Comparison of ENCODE assay signal across 8 mouse cellular contexts in the genomic region with DNA sequence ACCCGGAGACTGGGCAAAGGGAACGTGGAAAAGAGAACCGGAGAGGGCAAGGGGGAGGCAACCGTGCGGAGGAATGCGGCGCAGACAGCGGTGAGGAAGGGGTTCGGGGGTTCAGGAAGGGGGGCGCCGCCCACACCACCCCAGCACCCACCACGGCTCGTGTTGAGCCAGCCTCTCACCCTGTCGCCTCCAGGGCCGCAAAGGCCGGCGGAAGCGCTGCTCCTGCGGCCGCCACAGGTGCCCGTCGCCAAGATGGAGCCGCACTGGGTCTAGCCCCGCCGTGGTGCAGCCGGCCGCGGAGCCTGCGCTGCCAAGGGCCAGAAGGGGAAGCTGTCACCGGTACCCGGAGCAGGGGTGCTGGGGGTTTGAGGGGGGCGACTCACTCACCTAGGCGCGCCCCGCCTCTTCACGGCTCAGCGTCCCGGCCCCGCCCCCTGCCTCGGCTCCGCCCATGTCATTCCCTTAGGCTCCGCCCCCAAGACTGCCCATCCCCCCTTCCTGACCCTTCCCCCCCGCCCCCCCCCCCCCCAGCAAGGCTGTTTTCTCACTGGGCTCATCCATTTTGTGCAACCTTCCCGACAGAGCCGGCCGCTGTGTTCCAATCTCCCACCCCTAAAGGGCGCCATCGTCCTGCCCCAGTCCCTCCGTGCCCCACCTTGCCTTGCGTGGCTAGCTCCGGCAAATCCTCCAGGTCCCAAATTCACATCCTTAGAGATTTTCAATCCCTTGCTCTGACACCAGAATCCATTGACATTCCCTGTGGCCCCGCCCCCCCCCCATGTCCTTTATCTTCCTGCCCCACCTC. TPM values are rescaled to one million over a fixed set of nuclear protein-coding genes. Genes with fewer than 3 reads are reported as not detected.
A peak's percentile ranks its signal among the peaks of the same experiment; 100 is the strongest.
DNase-seq lines count a peak whose midpoint lies in the region; ATAC-seq and TF ChIP-seq lines count a peak whose summit lies in the region.

A gene (minus strand): TSS at position 423 of the 805 bp plus-strand sequence.

- 3% methylated on average over 49 of the region's 52 CpGs for WGBS in embryonic facial prominence, embryonic 10.5 days
- 5% methylated on average over 47 of the region's 52 CpGs for WGBS in hindbrain, embryonic 13.5 days
- WGBS in midbrain, postnatal 0 days = 3% methylated on average over 25 of the region's 52 CpGs

- H3K27me3 ChIP-seq in embryonic facial prominence, embryonic 10.5 days (replicated peaks; ENCODE audit: low read depth, poor library complexity, severe bottlenecking) = peaks cover 58% of the 10 kb centered on the region
- peaks cover 17% of the 10 kb centered on the region; the same call in 1 of the 2 replicates for H3K27me3 ChIP-seq in hindbrain, embryonic 13.5 days
- no peaks in the 10 kb centered on the region for H3K27me3 ChIP-seq in midbrain, postnatal 0 days (ENCODE audit: insufficient read depth, low read length)

- peak; percentile 11; the same call in 1 of the 2 replicates for TF ChIP-seq CTCF in midbrain, postnatal 0 days (IDR thresholded peaks at IDR 0.05)

- peak; percentile 38; the same call in 1 of the 2 replicates for ATAC-seq in frontal cortex, adult (ENCODE audit: low TSS enrichment)
- ATAC-seq in hindbrain, embryonic 13.5 days (ENCODE audit: low FRiP score) = peak; percentile 70
- ATAC-seq in midbrain, postnatal 0 days (ENCODE audit: low FRiP score) = peak; percentile 74

- peak within 1 kb of the TSS; percentile 77 for H3K4me2 ChIP-seq in hindbrain, embryonic 13.5 days
- H3K4me2 ChIP-seq in midbrain, postnatal 0 days (ENCODE audit: low read depth, low read length, poor library complexity, severe bottlenecking) = peak within 1 kb of the TSS; percentile 66

- H3K4me3 ChIP-seq in embryonic facial prominence, embryonic 10.5 days = peak within 1 kb of the TSS; percentile 87
- H3K4me3 ChIP-seq in hindbrain, embryonic 13.5 days = peak within 1 kb of the TSS; percentile 82
- peak within 1 kb of the TSS; percentile 53 for H3K4me3 ChIP-seq in midbrain, postnatal 0 days (ENCODE audit: low read depth, low read length)

- H3K36me3 ChIP-seq in embryonic facial prominence, embryonic 10.5 days (replicated peaks) = no peaks in the 10 kb centered on the region
- no peaks in the 10 kb centered on the region for H3K36me3 ChIP-seq in hindbrain, embryonic 13.5 days
- H3K36me3 ChIP-seq in midbrain, postnatal 0 days (ENCODE audit: insufficient read depth, low read length) = no peaks in the 10 kb centered on the region

- peaks cover 22% of the 10 kb centered on the region for H3K4me1 ChIP-seq in embryonic facial prominence, embryonic 10.5 days
- H3K4me1 ChIP-seq in hindbrain, embryonic 13.5 days (replicated peaks) = peaks cover 23% of the 10 kb centered on the region
- peaks cover 12% of the 10 kb centered on the region for H3K4me1 ChIP-seq in midbrain, postnatal 0 days (ENCODE audit: insufficient read depth, low read length)

- H3K27ac ChIP-seq in embryonic facial prominence, embryonic 10.5 days (replicated peaks) = peak within 1 kb of the TSS; percentile 65
- H3K27ac ChIP-seq in hindbrain, embryonic 13.5 days = peak within 1 kb of the TSS; percentile 85
- peak within 1 kb of the TSS; percentile 84 for H3K27ac ChIP-seq in midbrain, postnatal 0 days (ENCODE audit: low read depth, low read length)

- DNase-seq in frontal cortex, postnatal 25 days (ENCODE audit: low spot score in 2 of 2) = no peak
- DNase-seq in R1 (ENCODE audit: low read depth, low spot score) (peak; percentile 43), liver (peak; percentile 26)
- DNase-seq in embryonic facial prominence, embryonic 10.5 days (ENCODE audit: low spot score) = peak; percentile 64
- DNase-seq in midbrain, postnatal 0 days (ENCODE audit: low spot score) = peak; percentile 69
- peak; percentile 8 to 24 for DNase-seq in thymus, postnatal 36 days

- H3K9ac ChIP-seq in hindbrain, embryonic 13.5 days = peak within 1 kb of the TSS; percentile 88
- H3K9ac ChIP-seq in midbrain, postnatal 0 days (replicated peaks; ENCODE audit: low read length, poor library complexity, severe bottlenecking) = peak within 1 kb of the TSS; percentile 72

- no peaks in the 10 kb centered on the region for H3K9me3 ChIP-seq in embryonic facial prominence, embryonic 10.5 days
- no peaks in the 10 kb centered on the region for H3K9me3 ChIP-seq in hindbrain, embryonic 13.5 days
- no peaks in the 10 kb centered on the region for H3K9me3 ChIP-seq in midbrain, postnatal 0 days (ENCODE audit: low read length)

RNA-seq across cellular contexts. Expression of the gene that starts here (rescaled TPM):
- polyA plus RNA-seq in embryonic facial prominence, embryonic 10.5 days (2016; fragmentation: Nextera tagmentation; extraction: Ambion mirVana) = 0.18 and 1.0 TPM in 2 replicates
- 4.8 and 5.5 TPM in 2 replicates for polyA plus RNA-seq in hindbrain, embryonic 13.5 days (2015; fragmentation: Nextera tagmentation; extraction: Ambion mirVana)
- 44.6 and 49.3 TPM in 2 replicates for total RNA-seq in midbrain, postnatal 0 days (2014; rRNA removed)
- polyA plus RNA-seq in midbrain, postnatal 0 days (2015; fragmentation: Nextera tagmentation; extraction: Ambion mirVana) = 7.2 and 7.7 TPM in 2 replicates

Comparison
In these comparisons a context has a peak if more than half of its experiments do, and no peak if none do; other contexts are left out.
1. DNase-seq: peak in R1 (single experiment), embryonic facial prominence, embryonic 10.5 days (single experiment), liver (single experiment), midbrain, postnatal 0 days (single experiment) and thymus, postnatal 36 days (2 of 2); none in frontal cortex, postnatal 25 days (0 of 2).
2. Peak in every context shown above with its lines, with median percentiles within 50 percentile points of each other: ATAC-seq, H3K27ac ChIP-seq and H3K4me3 ChIP-seq.